Mouse (Mus musculus) neutrophil, adult 83 days (primary cell): ENCODE measurements around the gene Usp25. TPM values are rescaled to one million over a fixed set of nuclear protein-coding genes. Genes with fewer than 3 reads are reported as not detected.

ENCODE experiments used
- total RNA-seq, 2 experiments: library from RNA; stranded (reverse); gene quantifications; one replicate each; pipeline ENCODE4 v1.2.4; 2023

The Usp25 gene
- 100 to 1,000 TPM in 1 of 2 experiments, 10 to 100 TPM in 1; 97.3 to 105 TPM for total RNA-seq

GRCm38 (mm10) chr16:77013427-77014320, at the start of gene Usp25:
Gene Usp25 (plus strand): TSS chr16:77013706.

